Mouse (Mus musculus): ENCODE results near the gene Dennd6b. TPM values are rescaled to one million over a fixed set of nuclear protein-coding genes. Genes with fewer than 3 reads are reported as not detected.

The Dennd6b gene
- total RNA-seq, 2 experiments from 2014 or later: 1.7 TPM; not detected in 1

DNA sequence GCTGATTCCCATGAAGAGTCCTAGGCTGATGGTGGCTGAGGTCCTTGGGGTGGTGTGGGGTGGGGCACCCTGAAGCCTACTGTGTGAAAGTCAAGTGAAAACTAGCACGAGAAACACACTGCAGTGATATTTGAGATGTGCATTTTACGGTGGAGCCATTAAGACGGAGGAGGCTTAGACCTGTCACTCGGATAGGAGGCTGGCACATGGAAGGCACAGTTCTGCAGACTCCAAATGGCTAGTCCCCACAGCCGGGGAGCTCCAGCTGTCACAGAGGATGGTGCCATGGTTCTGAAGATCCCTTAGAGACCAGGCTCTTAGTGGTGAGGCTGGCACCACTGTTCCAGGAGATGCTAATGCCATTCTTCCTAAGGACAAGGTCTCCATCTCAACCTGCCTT lies 13.5 kb downstream of the Dennd6b start:
- ATAC-seq (replicated peaks; ENCODE audit: low FRiP score, poor library complexity, severe bottlenecking): no peak

DNA sequence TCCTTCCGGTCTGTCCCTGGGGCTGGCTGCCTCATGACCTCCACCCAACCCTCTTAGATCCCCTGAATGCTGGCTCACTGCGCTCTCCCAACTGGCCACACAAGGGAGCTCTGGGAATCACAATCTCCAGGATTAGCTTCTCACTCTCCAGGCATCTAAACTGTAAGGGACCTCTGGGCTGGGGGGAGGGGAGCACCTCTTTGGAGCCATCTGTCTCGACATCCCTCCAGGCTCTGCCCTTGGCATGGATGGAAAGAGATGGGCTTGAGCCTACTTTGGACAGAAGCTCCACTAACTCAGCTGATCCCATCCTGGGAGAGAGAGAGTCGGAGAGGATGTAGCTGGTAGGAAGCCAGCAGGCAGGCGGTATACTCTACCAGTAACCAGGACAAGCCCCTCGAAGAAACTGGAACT lies 14.0 kb downstream of the Dennd6b start:
- ATAC-seq (replicated peaks; ENCODE audit: low FRiP score, poor library complexity, severe bottlenecking): no peak

DNA sequence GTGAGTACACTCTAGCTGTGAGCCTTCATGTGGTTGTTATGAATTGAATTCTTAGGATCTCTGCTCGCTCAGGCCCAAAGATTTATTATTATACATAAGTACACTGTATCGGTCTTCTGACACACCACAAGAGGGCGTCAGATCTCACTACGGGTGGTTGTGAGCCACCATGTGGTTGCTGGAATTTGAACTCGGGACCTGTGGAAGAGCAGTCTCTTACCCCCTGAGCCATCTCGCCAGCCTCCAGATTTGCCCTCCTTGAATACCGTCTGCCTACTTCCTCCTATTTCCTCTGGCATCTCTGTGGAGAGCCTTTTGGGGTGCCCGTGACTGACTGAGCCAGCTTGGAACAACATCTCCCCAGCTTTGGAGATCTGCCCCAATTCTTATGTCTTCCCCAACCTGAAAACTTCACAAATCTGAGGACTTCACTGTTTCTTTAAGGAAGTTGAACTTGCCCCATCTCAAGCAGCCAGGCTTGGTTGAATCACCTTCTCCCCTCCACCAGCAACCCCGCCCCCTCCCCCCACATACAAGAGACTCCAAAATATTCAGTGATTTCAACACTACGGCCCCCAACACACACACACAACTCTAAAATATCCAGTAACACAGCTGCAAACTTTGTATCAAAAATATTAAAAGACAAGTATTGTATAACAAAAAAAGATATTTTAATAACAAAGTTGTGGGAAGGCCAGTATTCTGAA lies 14.6 kb downstream of the Dennd6b start:
- no peak for ATAC-seq (replicated peaks; ENCODE audit: low FRiP score, poor library complexity, severe bottlenecking)

DNA sequence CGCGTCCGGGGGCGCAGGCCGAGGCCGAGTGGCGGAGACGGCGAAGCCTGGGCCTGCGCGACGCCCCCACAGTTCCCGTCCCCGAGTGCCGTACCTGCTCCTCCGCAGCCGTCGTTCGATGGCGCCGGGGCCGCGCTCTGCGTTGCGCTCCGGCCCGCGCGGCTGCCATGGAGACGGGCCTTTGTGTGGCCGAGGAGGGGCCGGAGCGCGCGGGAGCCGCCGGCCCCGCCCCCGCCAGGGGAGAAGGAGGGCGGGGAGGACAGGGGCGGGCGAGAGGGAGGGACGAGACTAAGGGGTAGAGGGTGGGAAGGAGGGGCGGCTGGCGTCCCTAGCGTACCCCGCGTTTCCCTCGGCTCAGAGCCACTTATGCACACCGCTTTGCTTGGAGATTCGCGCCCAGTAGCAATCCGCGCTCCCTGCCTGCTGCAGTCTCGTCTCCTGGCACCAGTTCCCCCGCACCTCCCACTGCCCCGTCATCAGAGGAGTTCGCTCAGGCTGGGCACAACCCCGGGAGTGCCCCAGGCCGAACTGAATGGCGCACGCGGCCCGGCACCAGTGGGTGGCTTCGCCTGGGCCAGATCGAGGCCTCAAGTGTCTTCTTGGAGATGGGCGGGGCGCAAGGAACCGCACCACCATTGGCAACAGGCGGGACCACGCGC lies 15.6 kb downstream of the Dennd6b start, which contains the start of gene Plxnb2:
Gene Plxnb2 (minus strand): TSS at position 218 of the 659 bp plus-strand sequence.
- no peak for ATAC-seq (replicated peaks; ENCODE audit: low FRiP score, poor library complexity, severe bottlenecking)

DNA sequence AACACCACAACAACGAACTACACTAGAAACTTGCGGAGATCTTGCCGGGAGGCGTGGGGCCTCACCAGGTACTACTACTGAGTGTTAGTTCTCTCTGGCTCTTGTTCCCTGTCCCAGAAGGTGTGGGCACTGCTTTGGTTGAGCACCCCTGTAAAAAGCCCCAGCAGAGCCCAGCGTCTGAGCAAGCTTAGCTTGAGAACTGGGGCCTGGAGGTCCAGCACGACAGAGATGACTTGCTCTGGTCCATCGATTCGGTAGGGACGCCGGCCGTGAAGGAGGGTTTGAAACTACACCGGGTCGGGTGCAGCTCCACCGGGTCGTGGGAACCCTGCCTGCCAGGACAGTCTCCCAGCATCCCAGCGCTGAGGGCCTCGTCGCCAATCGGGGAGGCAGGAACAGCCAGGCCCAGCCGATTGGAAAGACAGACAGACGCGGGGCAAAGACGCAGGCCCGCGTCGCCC lies 16.2 kb downstream of the Dennd6b start:
- ATAC-seq (replicated peaks; ENCODE audit: low FRiP score, poor library complexity, severe bottlenecking): no peak

DNA sequence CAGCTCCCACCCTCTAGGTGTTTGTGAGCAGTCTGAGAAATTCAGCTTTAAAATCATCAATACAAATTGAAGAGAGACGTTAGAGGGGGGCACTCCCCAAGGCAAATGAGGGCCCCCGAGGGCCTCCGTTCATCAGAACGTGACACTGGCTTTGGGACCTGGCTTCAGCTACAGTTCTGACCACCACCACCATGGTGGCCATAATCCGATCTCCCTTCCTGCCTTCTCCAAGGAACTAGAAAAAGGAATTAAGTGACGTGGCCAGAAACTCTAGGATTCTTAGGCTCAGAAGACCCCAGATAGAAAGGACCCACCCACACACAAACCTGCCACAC lies 16.7 kb downstream of the Dennd6b start:
- ATAC-seq (replicated peaks; ENCODE audit: low FRiP score, poor library complexity, severe bottlenecking): no peak

DNA sequence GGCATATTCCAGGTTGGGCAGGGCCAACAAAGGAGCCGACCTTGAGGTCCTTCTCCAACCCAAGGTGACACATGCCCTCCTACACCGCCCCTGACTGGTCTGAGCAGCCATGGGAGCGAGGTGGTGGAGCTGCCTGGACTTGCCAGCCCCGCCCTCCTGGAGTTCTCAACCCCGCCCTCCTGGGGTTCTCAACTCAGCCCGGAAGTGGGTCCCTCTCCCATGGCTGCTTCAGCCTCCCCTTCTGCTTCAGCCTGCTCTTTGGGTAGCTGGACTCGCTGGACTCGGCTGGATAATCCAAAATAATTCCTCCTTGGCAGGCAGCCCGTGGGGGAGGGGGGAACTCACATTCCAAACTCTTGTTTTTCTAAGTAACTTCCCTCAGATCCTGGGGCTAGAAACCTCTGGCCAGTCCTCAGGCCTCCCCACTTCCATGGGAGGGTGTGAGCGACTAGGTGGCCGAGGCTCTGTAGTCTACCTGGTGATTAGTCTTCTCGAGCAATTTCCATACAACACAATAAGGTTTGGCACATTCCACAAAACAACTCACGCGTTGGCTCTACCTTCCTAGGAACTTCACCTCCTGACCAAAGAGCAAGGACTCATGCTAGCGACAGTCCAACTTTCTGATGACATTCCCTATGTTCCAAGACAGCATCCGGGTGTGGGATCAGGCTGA lies 17.2 kb downstream of the Dennd6b start:
- no peak for ATAC-seq (replicated peaks; ENCODE audit: low FRiP score, poor library complexity, severe bottlenecking)

DNA sequence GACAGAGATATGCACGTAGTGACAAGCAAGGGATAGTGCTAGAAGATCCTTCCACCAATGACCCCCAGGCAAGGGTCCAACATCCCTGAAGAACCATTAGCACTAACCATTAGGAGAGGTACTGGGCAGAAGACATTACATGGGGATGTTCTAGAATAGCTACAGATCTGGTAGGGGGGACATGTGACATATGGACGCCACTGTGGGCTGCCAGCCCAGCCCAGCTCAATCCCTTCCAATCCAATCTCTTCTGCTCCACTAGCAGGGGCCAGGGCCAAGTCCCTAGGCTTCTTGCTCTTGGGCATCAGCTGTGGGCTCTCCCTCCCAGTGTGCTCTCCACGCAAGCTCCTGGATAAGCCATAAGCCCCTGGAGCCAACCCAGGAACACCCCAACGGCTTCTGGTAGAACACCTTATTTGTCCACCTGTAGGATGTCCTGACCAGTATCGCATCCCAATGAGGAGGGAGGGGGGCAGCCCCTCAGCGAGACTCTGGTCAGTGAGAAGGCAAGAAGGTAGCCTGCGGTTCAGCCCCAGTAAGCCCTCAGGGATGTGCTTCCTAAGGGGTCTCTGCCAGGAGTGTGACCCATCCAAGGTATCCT lies 17.9 kb downstream of the Dennd6b start:
- ATAC-seq (replicated peaks; ENCODE audit: low FRiP score, poor library complexity, severe bottlenecking): no peak

DNA sequence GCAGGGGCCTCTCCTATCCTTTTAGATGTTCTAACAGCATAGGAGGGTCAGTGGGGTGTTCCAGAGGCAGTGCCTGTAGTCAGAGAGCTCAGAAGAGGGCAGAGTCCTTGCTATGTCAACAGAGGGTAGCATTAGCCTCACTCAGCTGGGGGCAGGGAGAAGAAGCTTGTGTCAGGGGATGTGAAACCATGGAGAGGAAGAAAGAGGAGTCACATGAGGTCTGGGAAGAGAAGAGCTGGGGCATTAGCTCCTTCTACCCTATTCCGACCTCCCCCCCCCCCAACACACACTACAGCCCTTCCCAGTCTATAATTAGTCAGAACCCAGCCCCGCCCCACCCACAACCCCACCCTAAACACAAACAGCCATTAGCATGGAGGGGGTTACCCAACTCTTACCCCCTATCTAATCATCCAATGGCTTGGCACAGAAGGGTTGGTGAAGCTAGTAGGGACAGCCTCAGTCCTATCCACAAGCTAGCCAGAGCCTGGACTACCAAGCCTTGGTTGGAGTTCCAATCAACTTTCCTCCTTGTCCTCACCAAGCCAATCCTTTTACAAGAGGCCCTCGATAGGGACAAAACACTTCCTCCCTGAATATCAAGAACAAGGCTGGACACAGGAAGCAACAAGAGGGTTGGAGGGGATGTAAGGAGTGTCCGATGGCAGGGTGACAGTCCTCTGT lies 18.6 kb downstream of the Dennd6b start:
- ATAC-seq (replicated peaks; ENCODE audit: low FRiP score, poor library complexity, severe bottlenecking): no peak

- no peak for ATAC-seq (replicated peaks; ENCODE audit: low FRiP score, poor library complexity, severe bottlenecking)
Measured at GRCm38 (mm10) chr15:89177121-89177520, 19.2 kb downstream of the Dennd6b start.

- ATAC-seq (replicated peaks; ENCODE audit: low FRiP score, poor library complexity, severe bottlenecking): no peak
Measured at GRCm38 (mm10) chr15:89175411-89176155, 20.7 kb downstream of the Dennd6b start.

- ATAC-seq (replicated peaks; ENCODE audit: low FRiP score, poor library complexity, severe bottlenecking): no peak
Measured at GRCm38 (mm10) chr15:89174889-89175339, 21.4 kb downstream of the Dennd6b start.

GRCm38 (mm10) chr15:89173906-89174214 lies 22.4 kb downstream of the Dennd6b start:
- ATAC-seq (replicated peaks; ENCODE audit: low FRiP score, poor library complexity, severe bottlenecking): no peak

DNA sequence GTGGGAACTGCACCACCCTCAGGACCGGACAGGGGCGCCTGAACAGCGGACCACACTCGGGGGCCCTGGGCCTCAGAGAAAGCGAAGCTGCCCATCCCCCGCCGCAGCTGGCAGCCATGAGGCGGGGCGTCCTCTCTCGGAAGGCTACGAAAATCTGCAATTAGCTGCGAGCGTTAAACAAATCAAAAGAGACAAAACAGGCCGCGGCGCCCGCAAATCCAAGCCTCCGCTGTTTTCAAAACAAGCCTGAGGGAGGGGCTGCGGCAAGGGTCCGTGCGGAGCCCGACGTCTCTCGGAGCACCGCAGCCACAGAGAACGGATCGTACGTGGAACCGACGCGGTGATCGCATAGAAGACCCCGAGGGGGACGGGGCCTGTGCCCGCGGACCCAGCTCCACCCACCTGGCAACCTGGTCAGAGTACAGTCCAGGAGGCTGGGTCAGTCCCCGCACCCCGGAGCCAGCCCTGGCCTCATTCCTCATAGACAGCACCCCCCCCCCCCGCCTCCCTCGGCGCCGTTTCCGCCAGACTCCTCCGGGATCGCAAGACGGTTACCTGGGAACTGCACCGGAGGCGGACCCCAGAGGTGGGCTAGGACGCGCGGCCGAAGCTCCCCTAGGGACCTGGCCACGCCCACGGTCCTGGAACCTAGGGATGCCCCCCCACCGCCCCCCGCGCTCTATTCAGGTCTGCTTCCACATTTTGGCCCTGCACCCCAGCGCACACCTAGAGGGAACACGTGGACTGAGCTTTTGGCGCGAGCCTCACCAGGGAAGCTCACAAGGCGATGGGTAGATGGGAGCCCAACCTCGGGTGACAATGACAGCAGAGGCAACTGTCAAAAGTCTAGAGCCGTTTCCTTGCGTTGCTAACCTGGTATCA lies 23.0 kb downstream of the Dennd6b start:
- ATAC-seq (replicated peaks; ENCODE audit: low FRiP score, poor library complexity, severe bottlenecking): no peak

DNA sequence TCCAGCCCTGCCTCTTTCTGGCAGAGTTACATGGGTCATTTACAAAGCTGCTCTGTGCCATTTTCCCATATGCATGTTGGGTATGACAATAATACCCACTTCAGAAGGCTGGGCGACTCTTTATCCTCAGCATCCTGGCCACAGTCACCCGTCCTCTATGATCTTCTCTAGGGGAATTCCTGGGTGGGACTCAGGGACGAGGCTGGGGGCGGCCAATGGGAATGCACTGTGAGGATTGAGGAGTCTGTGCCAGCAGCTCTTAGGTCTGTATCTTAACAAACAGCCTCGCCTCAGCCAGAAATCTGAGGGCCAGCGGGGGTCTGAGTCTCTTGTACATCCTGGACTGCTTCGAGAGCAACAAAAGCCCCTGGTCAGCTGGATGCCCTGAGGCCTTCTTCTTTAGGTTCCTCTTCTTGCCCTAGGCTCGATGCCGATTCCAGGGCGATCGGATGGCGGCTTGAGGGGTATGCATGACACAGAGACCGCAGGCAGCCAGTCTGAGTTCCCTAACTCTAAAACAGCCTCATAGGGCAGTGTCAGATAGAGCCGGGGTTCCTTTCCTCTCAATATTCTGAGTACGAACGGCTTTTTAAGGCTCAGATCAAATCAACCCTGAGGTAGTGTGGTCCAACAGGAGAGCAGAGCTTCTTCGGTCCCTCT lies 23.9 kb downstream of the Dennd6b start:
- no peak for ATAC-seq (replicated peaks; ENCODE audit: low FRiP score, poor library complexity, severe bottlenecking)

GRCm38 (mm10) chr15:89171526-89172051 lies 24.7 kb downstream of the Dennd6b start:
- ATAC-seq (replicated peaks; ENCODE audit: low FRiP score, poor library complexity, severe bottlenecking): no peak

- no peak for ATAC-seq (replicated peaks; ENCODE audit: low FRiP score, poor library complexity, severe bottlenecking)
Measured at GRCm38 (mm10) chr15:89170102-89170501, 26.2 kb downstream of the Dennd6b start.

DNA sequence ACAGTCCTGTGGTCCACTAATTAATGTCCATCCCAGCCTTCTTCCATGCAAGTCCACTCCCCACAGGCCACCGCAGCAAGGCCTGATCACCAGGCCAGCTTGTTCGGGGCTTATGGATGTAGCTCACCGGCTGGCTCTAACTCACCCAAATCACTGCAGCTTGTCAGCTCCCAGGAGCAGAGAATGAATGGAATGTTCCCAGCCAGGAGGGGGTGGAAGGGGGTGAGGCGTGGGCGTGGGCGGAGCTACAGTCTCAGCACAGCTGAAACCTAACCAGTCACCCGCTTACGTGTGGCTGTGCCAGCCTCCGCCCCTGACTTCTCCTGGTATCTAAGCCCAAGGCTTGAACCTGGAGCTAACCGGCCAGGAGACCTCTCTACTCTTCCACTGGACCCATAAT lies 26.9 kb downstream of the Dennd6b start:
- ATAC-seq (replicated peaks; ENCODE audit: low FRiP score, poor library complexity, severe bottlenecking): no peak

Data from erythroblast, adult 5-6 weeks (primary cell).